ENCODE assay signal across 8 mouse cellular contexts in genomic region chr3:146326743-146327536, GRCm38 (mm10).
DNase-seq lines count a peak whose midpoint lies in the region; ATAC-seq and TF ChIP-seq lines count a peak whose summit lies in the region.

No protein-coding gene starts in this region.

- H3K27me3 ChIP-seq in neural tube, embryonic 11.5 days (ENCODE audit: control insufficient read depth, insufficient read depth, low read length), result no peaks in the 10 kb centered on the region
- H3K27me3 ChIP-seq in limb, embryonic 14.5 days (ENCODE audit: control insufficient read depth, insufficient read depth, low read length), result no peaks in the 10 kb centered on the region
- no peaks in the 10 kb centered on the region for H3K27me3 ChIP-seq in stomach, embryonic 16.5 days (ENCODE audit: control insufficient read depth, insufficient read depth, low read length)

- TF ChIP-seq POLR2A in limb, embryonic 14.5 days (IDR thresholded peaks at IDR 0.05; ENCODE audit: borderline replicate concordance, extremely low read depth, insufficient read depth, insufficient read length), result no peak

- H3K27ac ChIP-seq in neural tube, embryonic 11.5 days (ENCODE audit: low read depth, low read length), result no peak overlapping the region
- H3K27ac ChIP-seq in limb, embryonic 14.5 days (replicated peaks; ENCODE audit: low read depth, low read length), result no peak overlapping the region
- no peak overlapping the region for H3K27ac ChIP-seq in stomach, embryonic 16.5 days (ENCODE audit: low read length)

- peak; percentile 37 for DNase-seq in embryo, embryonic 10.5 days (ENCODE audit: low spot score)
- DNase-seq in embryo, embryonic 11 days, result no peak
- no peak for DNase-seq in neural tube, embryonic 11.5 days (ENCODE audit: low spot score)
- no peak for DNase-seq in neural tube, embryonic 10.5 days (ENCODE audit: extremely low spot score, low spot score)
- DNase-seq in limb, embryonic 14.5 days (ENCODE audit: low spot score), result peak; percentile 26
- DNase-seq in gastrocnemius, postnatal 4 days (ENCODE audit: low spot score in 2 of 2), result no peak
- DNase-seq in right cerebral cortex, postnatal 4 days, result no peak

- no peaks in the 10 kb centered on the region for H3K36me3 ChIP-seq in neural tube, embryonic 11.5 days (ENCODE audit: control insufficient read depth, insufficient read depth, low read length)
- no peaks in the 10 kb centered on the region for H3K36me3 ChIP-seq in limb, embryonic 14.5 days (ENCODE audit: control insufficient read depth, insufficient read depth, low read length)
- H3K36me3 ChIP-seq in stomach, embryonic 16.5 days (ENCODE audit: control insufficient read depth, insufficient read depth, low read length), result no peaks in the 10 kb centered on the region

- H3K4me2 ChIP-seq in neural tube, embryonic 11.5 days (ENCODE audit: low read depth), result peak overlapping the region; percentile 57
- H3K4me2 ChIP-seq in limb, embryonic 14.5 days (replicated peaks; ENCODE audit: low read depth, low read length, severe bottlenecking), result peak overlapping the region; percentile 82
- peak overlapping the region; percentile 68; the same call in 1 of the 2 replicates for H3K4me2 ChIP-seq in stomach, embryonic 16.5 days (ENCODE audit: low read depth, low read length)

- 46% methylated on average over 15 of the region's 17 CpGs for WGBS in neural tube, embryonic 11.5 days
- 46% methylated on average over 13 of the region's 17 CpGs for WGBS in limb, embryonic 14.5 days
- 45% methylated on average over 14 of the region's 17 CpGs for WGBS in stomach, embryonic 16.5 days

- no peak overlapping the region for H3K4me3 ChIP-seq in neural tube, embryonic 11.5 days (ENCODE audit: low read depth, low read length)
- 0 out of 2 replicates have a peak overlapping the region, but pooled peaks have one; percentile 32 for H3K4me3 ChIP-seq in limb, embryonic 14.5 days (replicated peaks; ENCODE audit: low read length)
- no peak overlapping the region for H3K4me3 ChIP-seq in stomach, embryonic 16.5 days (replicated peaks; ENCODE audit: low read length)

- no peak for ATAC-seq in neural tube, embryonic 11.5 days (ENCODE audit: insufficient read depth, low FRiP score, low TSS enrichment)
- peak; percentile 16; the same call in 1 of the 2 replicates for ATAC-seq in limb, embryonic 14.5 days (ENCODE audit: low FRiP score, low read depth)
- no peak for ATAC-seq in stomach, embryonic 16.5 days (ENCODE audit: insufficient read depth, low FRiP score)

- H3K9ac ChIP-seq in neural tube, embryonic 11.5 days (ENCODE audit: low read length), result no peak overlapping the region
- H3K9ac ChIP-seq in limb, embryonic 14.5 days (ENCODE audit: low read depth, low read length, severe bottlenecking), result no peak overlapping the region
- no peak overlapping the region for H3K9ac ChIP-seq in stomach, embryonic 16.5 days (ENCODE audit: low read length)

- 0 out of 2 replicates have a peak, but pooled peaks cover 4% of the 10 kb centered on the region for H3K4me1 ChIP-seq in neural tube, embryonic 11.5 days (ENCODE audit: control insufficient read depth, insufficient read depth, low read length)
- H3K4me1 ChIP-seq in limb, embryonic 14.5 days (ENCODE audit: control insufficient read depth, insufficient read depth, low read length), result peaks cover 12% of the 10 kb centered on the region; the same call in 1 of the 2 replicates
- H3K4me1 ChIP-seq in stomach, embryonic 16.5 days (ENCODE audit: control insufficient read depth, insufficient read depth, low read length), result peaks cover 5% of the 10 kb centered on the region; the same call in 1 of the 2 replicates

- H3K9me3 ChIP-seq in neural tube, embryonic 11.5 days (ENCODE audit: control insufficient read depth, low read length), result no peaks in the 10 kb centered on the region
- H3K9me3 ChIP-seq in limb, embryonic 14.5 days (ENCODE audit: control insufficient read depth, low read length), result no peaks in the 10 kb centered on the region
- H3K9me3 ChIP-seq in stomach, embryonic 16.5 days (replicated peaks; ENCODE audit: control insufficient read depth, low read length), result no peaks in the 10 kb centered on the region

Comparison
In these comparisons a context has a peak if more than half of its experiments do, and no peak if none do; other contexts are left out.
1. DNase-seq: peak in embryo, embryonic 10.5 days (single experiment) and limb, embryonic 14.5 days (single experiment); none in embryo, embryonic 11 days (single experiment), neural tube, embryonic 11.5 days (single experiment), neural tube, embryonic 10.5 days (single experiment), gastrocnemius, postnatal 4 days (0 of 2) and right cerebral cortex, postnatal 4 days (single experiment).
2. Peak in every context shown above with its lines, with median percentiles within 50 percentile points of each other: H3K4me2 ChIP-seq.